Mouse (Mus musculus): ENCODE data around the gene Zfp109. TPM values are rescaled to one million over a fixed set of nuclear protein-coding genes. Genes with fewer than 3 reads are reported as not detected.

The Zfp109 gene
- total and polyA plus RNA-seq, 3 experiments, result not detected

DNA sequence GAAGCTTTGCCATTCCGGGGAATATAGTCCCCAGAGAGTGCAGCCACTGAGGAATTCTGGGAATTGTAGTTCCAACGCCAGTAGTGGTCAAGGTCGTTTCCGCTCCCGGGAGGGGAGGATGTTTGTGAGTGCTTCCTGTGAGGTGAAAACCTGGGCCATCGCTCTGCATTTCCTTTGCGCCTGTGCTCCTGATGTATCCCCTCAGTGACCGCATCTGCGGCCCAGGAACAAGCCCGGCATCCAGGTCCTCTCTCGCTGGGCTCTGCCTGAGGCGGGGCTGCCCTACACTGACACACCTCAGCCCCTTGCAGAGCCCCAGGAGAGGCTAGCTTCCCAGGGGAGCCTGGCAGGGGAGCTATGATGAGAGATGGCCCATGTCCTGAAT, 32.9 kb upstream of the Zfp109 start, which contains the start of gene Zfp93:
Zfp93 (plus strand) TSS at position 133 of the 385 bp plus-strand sequence.
- no peak within 1 kb of the TSS for H3K27ac ChIP-seq (ENCODE audit: insufficient read depth, low read depth)
- in situ Hi-C loops (cut with MboI; ENCODE audit: low pct_ligation_motif_present, low pct_unique_long_range_greater_than_20kb, low sequenced_read_pairs), result no loop called here
- no peak for TF ChIP-seq ZKSCAN1 (IDR thresholded peaks at IDR 0.05; ENCODE audit: borderline replicate concordance, low read depth, low read length)
- TF ChIP-seq HCFC1 (IDR thresholded peaks at IDR 0.05; ENCODE audit: low read depth, low read length), result peak; percentile 66
- H3K4me1 ChIP-seq (ENCODE audit: control insufficient read depth in 1 of 2, insufficient read depth in 2 of 2), result peaks cover 8 to 16% of the 10 kb centered on the region in 2 experiments
- no peaks in the 10 kb centered on the region for H3K36me3 ChIP-seq (replicated peaks in 1 of 2; ENCODE audit: control insufficient read depth in 1 of 2, insufficient read depth in 1 of 2, low read length in 1 of 2)
- peak within 1 kb of the TSS; percentile 53 for H3K4me2 ChIP-seq (ENCODE audit: insufficient read depth, low read depth, poor library complexity, severe bottlenecking)
- no peaks in the 10 kb centered on the region for H3K79me2 ChIP-seq (replicated peaks; ENCODE audit: control insufficient read depth, extremely low read depth, insufficient read depth, poor library complexity, severe bottlenecking)
- dilution Hi-C loops (cut with MboI; ENCODE audit: extremely low pct_ligation_motif_present, extremely low pct_unique_long_range_greater_than_20kb, low sequenced_read_pairs), result no loop called here
- H3K9ac ChIP-seq (ENCODE audit: insufficient read depth, low read depth), result no peak within 1 kb of the TSS
- no peak within 1 kb of the TSS for H3K4me3 ChIP-seq (replicated peaks in 1 of 3; ENCODE audit: low read depth in 2 of 3, low read length in 2 of 3, poor library complexity in 1 of 3)
- no peaks in the 10 kb centered on the region for H3K27me3 ChIP-seq (replicated peaks)
- no peak for DNase-seq (ENCODE audit: extremely low read depth)
- H3K9me3 ChIP-seq (replicated peaks; ENCODE audit: low read length), result no peaks in the 10 kb centered on the region

DNA sequence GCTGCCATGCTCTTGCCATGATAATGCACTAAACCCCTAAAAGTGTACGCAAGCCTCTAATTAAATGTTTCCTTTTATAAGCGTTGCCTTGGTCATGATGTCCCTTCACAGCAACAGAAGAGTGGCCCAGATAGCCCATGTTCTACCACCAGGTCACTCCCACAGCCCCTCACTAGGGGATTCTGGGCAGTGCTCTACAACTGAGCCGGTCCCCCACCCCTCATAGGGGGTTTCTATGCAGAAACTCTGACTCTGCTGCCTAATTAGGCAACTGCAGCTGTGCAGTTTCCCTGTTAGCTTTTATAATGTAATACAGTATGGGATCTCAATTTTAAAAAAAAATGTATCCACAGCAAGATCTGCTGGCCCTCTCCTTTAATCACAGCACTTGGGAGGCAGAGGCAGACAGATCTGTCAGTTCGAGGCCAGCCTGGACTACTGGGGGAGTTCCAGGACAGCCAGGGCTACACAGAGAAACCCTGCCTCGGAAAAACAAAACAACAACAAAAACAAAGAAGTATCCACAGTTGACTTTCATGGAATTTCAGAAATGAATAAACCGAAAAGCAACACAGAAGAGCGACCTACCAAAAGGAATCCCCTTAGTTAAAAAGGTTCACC, 32.4 kb upstream of the Zfp109 start:
- H3K79me2 ChIP-seq (replicated peaks; ENCODE audit: control insufficient read depth, extremely low read depth, insufficient read depth, poor library complexity, severe bottlenecking), result no peaks in the 10 kb centered on the region
- H3K27me3 ChIP-seq (replicated peaks), result peaks cover 2% of the 10 kb centered on the region
- H3K4me3 ChIP-seq (replicated peaks in 1 of 3; ENCODE audit: low read depth in 2 of 3, low read length in 2 of 3, poor library complexity in 1 of 3), result no peak overlapping the region
- no peak overlapping the region for H3K9ac ChIP-seq (ENCODE audit: insufficient read depth, low read depth)
- no peak overlapping the region for H3K4me2 ChIP-seq (ENCODE audit: insufficient read depth, low read depth, poor library complexity, severe bottlenecking)
- no peak overlapping the region for H3K27ac ChIP-seq (ENCODE audit: insufficient read depth, low read depth)
- no peak for DNase-seq (ENCODE audit: extremely low read depth)
- H3K4me1 ChIP-seq (ENCODE audit: control insufficient read depth in 1 of 2, insufficient read depth in 2 of 2), result peaks cover 8 to 16% of the 10 kb centered on the region in 2 experiments
- TF ChIP-seq USF1 (IDR thresholded peaks at IDR 0.05; ENCODE audit: low read depth, low read length) (no peak), MEF2A (IDR thresholded peaks at IDR 0.05; ENCODE audit: borderline replicate concordance, low read depth, low read length) (no peak), MAX (IDR thresholded peaks at IDR 0.05; ENCODE audit: low read length) (no peak), ZNF384 (IDR thresholded peaks at IDR 0.05; ENCODE audit: low read depth, low read length) (no peak), ZMIZ1 (IDR thresholded peaks at IDR 0.05; ENCODE audit: low read depth, low read length) (no peak), JUN (IDR thresholded peaks at IDR 0.05; ENCODE audit: insufficient read depth, low read depth, low read length) (no peak), RAD21 (IDR thresholded peaks at IDR 0.05; ENCODE audit: low read depth, low read length) (no peak), BHLHE40 (IDR thresholded peaks at IDR 0.05; ENCODE audit: low read depth, low read length) (no peak)
- dilution Hi-C loops (cut with MboI; ENCODE audit: extremely low pct_ligation_motif_present, extremely low pct_unique_long_range_greater_than_20kb, low sequenced_read_pairs) (no loop called here), in situ Hi-C loops (cut with MboI; ENCODE audit: low pct_ligation_motif_present, low pct_unique_long_range_greater_than_20kb, low sequenced_read_pairs) (no loop called here)
- H3K9me3 ChIP-seq (replicated peaks; ENCODE audit: low read length), result no peaks in the 10 kb centered on the region
- H3K36me3 ChIP-seq (replicated peaks in 1 of 2; ENCODE audit: control insufficient read depth in 1 of 2, insufficient read depth in 1 of 2, low read length in 1 of 2), result no peaks in the 10 kb centered on the region

DNA sequence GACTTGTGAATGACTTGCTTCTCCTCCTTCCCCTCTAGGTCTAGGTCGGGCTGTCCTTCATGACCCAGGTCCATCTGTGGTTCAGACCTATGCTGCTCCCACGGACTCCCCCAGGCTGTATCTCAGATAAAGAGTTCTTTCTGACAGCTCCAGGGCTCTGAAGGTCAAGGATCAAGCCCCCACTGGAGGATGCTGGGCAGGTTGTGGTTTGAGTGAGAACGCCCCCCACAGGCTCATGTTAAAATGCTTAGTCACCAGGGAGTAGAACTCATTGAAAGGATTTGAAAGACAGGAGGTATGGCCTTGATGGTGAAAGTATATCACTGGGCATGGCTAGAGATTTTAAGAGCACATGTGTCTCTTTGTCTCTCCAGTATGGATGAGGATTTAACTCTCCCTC, 31.9 kb upstream of the Zfp109 start:
- peaks cover 2% of the 10 kb centered on the region for H3K27me3 ChIP-seq (replicated peaks)
- no peak overlapping the region for H3K4me3 ChIP-seq (replicated peaks in 1 of 3; ENCODE audit: low read depth in 2 of 3, low read length in 2 of 3, poor library complexity in 1 of 3)
- in situ Hi-C loops (cut with MboI; ENCODE audit: low pct_ligation_motif_present, low pct_unique_long_range_greater_than_20kb, low sequenced_read_pairs) (no loop called here), dilution Hi-C loops (cut with MboI; ENCODE audit: extremely low pct_ligation_motif_present, extremely low pct_unique_long_range_greater_than_20kb, low sequenced_read_pairs) (no loop called here)
- H3K9me3 ChIP-seq (replicated peaks; ENCODE audit: low read length), result no peaks in the 10 kb centered on the region
- H3K4me2 ChIP-seq (ENCODE audit: insufficient read depth, low read depth, poor library complexity, severe bottlenecking), result no peak overlapping the region
- H3K4me1 ChIP-seq (ENCODE audit: control insufficient read depth in 1 of 2, insufficient read depth in 2 of 2), result peaks cover 8 to 16% of the 10 kb centered on the region in 2 experiments
- no peaks in the 10 kb centered on the region for H3K36me3 ChIP-seq (replicated peaks in 1 of 2; ENCODE audit: control insufficient read depth in 1 of 2, insufficient read depth in 1 of 2, low read length in 1 of 2)
- TF ChIP-seq ZC3H11A (IDR thresholded peaks at IDR 0.05; ENCODE audit: low read depth, low read length) (no peak), RAD21 (IDR thresholded peaks at IDR 0.05; ENCODE audit: low read depth, low read length) (no peak), MAZ (IDR thresholded peaks at IDR 0.05; ENCODE audit: low read depth, low read length) (no peak)
- H3K9ac ChIP-seq (ENCODE audit: insufficient read depth, low read depth), result no peak overlapping the region
- H3K27ac ChIP-seq (ENCODE audit: insufficient read depth, low read depth), result no peak overlapping the region
- DNase-seq (ENCODE audit: extremely low read depth), result no peak
- no peaks in the 10 kb centered on the region for H3K79me2 ChIP-seq (replicated peaks; ENCODE audit: control insufficient read depth, extremely low read depth, insufficient read depth, poor library complexity, severe bottlenecking)

All from CH12.LX (cell line).